Mouse (Mus musculus): ENCODE results near the gene Slc17a2. TPM values are rescaled to one million over a fixed set of nuclear protein-coding genes. Genes with fewer than 3 reads are reported as not detected.
"Not testable (repeated sequence)": the region's sequence is repeated elsewhere in the genome, so short reads cannot be mapped to it uniquely, and the experiment has no call there.

Gene Slc17a2
- polyA plus RNA-seq, 1 experiment: not detected

DNA sequence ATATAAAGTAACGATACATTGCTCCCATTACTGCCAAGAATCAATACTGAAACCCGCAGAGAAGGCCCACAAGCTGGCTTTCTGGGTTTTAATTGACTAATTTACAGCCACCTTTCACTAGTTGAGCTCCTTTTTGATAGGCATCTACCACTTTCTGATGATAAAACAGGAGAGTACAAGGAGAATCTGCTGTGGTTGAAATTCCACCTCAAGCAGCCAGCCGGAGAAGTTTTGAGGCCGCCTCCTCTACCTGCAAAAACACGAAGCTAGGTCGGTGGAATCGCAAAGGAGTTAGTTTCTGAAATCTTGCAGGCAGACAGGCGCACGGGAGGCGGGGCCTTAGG, 43.6 kb upstream of the Slc17a2 start:
- Histone ChIP-seq H3K27ac (ENCODE audit: insufficient read depth, low read length) (peak overlapping the region; percentile 74), H3K4me1 (ENCODE audit: control insufficient read depth, insufficient read depth, low read length) (no peaks in the 10 kb centered on the region), H3K4me3 (ENCODE audit: insufficient read depth, low read length) (no peak overlapping the region)
- TF ChIP-seq CTCF (IDR thresholded peaks at IDR 0.05; ENCODE audit: borderline replicate concordance, insufficient read depth, low read length) (no peak), POLR2A (IDR thresholded peaks at IDR 0.05; ENCODE audit: low read depth, low read length) (no peak)

DNA sequence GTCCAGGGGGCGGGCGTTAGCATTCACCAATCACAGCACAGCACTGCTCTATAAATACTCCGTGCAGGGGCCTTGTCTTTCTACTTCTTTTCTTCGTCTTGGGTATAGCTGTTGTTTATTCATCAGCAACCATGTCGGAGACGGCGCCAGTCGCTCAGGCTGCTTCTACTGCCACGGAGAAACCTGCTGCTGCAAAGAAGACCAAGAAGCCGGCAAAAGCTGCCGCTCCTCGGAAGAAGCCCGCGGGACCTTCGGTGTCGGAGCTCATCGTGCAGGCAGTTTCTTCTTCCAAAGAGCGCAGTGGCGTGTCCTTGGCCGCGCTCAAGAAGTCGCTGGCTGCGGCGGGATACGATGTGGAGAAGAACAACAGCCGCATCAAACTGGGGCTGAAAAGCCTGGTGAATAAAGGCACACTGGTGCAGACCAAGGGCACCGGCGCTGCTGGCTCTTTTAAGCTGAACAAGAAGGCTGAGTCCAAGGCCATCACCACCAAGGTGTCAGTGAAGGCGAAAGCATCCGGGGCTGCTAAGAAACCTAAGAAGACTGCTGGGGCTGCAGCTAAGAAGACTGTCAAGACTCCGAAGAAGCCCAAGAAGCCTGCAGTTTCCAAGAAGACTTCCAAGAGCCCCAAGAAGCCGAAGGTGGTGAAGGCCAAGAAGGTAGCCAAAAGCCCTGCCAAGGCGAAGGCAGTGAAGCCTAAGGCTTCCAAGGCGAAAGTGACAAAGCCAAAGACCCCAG, 43.0 kb upstream of the Slc17a2 start, which contains the start of gene Hist1h1a:
TSS of gene Hist1h1a (plus strand) at position 81 of the 738 bp plus-strand sequence.
- Histone ChIP-seq H3K27ac (ENCODE audit: insufficient read depth, low read length) (peak within 1 kb of the TSS; percentile 74), H3K4me3 (ENCODE audit: insufficient read depth, low read length) (peak within 1 kb of the TSS; percentile 51), H3K4me1 (ENCODE audit: control insufficient read depth, insufficient read depth, low read length) (no peaks in the 10 kb centered on the region)
- TF ChIP-seq CTCF (IDR thresholded peaks at IDR 0.05; ENCODE audit: borderline replicate concordance, insufficient read depth, low read length) (no peak), POLR2A (IDR thresholded peaks at IDR 0.05; ENCODE audit: low read depth, low read length) (peak; percentile 99)

DNA sequence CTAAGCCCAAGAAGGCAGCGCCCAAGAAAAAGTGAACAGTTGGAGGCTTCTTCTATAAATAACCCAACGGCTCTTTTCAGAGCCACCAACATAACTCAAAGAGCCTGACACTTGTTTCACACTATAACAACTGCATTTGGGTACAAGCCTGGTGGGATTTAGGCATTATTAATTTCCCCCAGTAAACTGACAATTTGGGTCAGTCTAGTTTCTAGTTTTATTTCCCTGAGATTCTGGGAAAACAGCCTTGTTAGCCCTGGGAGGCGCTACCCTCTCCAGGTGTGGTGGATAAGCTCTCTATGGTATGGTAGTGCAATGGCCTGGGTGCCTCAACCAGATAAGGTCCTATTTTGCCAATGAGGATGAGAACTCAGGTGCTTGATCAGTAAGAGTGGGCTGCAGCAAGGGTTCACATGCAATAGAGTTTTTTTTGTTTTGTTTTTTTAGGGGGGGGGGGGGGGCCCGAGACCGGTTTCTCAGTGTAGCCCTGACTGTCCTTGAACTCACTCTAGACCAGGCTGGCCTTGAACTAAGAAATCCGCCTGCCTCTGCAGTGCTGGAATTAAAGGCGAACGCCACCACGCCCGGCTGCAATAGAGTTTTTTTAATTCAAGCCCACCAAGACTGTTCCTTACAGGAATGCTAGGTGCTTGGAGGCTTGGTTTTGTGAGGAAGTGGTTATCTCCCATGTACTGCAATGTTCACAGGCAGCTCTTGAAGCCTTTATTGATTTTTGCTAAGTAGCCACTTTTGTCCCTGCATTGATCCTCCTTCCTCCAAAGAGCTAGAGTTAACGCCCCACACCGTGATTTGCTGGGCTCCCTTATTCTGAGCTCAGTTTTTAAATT, 42.2 kb upstream of the Slc17a2 start:
- H3K4me3 ChIP-seq (ENCODE audit: insufficient read depth, low read length): peak overlapping the region; percentile 51; the same call in 1 of the 2 replicates
- H3K27ac ChIP-seq (ENCODE audit: insufficient read depth, low read length): no peak overlapping the region
- no peaks in the 10 kb centered on the region for H3K4me1 ChIP-seq (ENCODE audit: control insufficient read depth, insufficient read depth, low read length)
- peak; percentile 61 for TF ChIP-seq POLR2A (IDR thresholded peaks at IDR 0.05; ENCODE audit: low read depth, low read length)
- TF ChIP-seq CTCF (IDR thresholded peaks at IDR 0.05; ENCODE audit: borderline replicate concordance, insufficient read depth, low read length): no peak

- Histone ChIP-seq H3K27ac (ENCODE audit: insufficient read depth, low read length) (no peak overlapping the region), H3K4me1 (ENCODE audit: control insufficient read depth, insufficient read depth, low read length) (no peaks in the 10 kb centered on the region), H3K4me3 (ENCODE audit: insufficient read depth, low read length) (no peak overlapping the region)
- TF ChIP-seq POLR2A (IDR thresholded peaks at IDR 0.05; ENCODE audit: low read depth, low read length) (no peak), CTCF (IDR thresholded peaks at IDR 0.05; ENCODE audit: borderline replicate concordance, insufficient read depth, low read length) (no peak)
These were observed 41.6 kb upstream of the Slc17a2 start for GRCm38 (mm10) chr13:23765172-23765513.

- TF ChIP-seq CTCF (IDR thresholded peaks at IDR 0.05; ENCODE audit: borderline replicate concordance, insufficient read depth, low read length): no peak
- H3K27ac ChIP-seq (ENCODE audit: insufficient read depth, low read length): no peak overlapping the region
- no peaks in the 10 kb centered on the region for H3K4me1 ChIP-seq (ENCODE audit: control insufficient read depth, insufficient read depth, low read length)
- H3K4me3 ChIP-seq (ENCODE audit: insufficient read depth, low read length): no peak overlapping the region
These were observed 40.0 kb upstream of the Slc17a2 start for GRCm38 (mm10) chr13:23766772-23767171.

- no peak overlapping the region for H3K27ac ChIP-seq (ENCODE audit: insufficient read depth, low read length)
- TF ChIP-seq CTCF (IDR thresholded peaks at IDR 0.05; ENCODE audit: borderline replicate concordance, insufficient read depth, low read length): no peak
- no peak for TF ChIP-seq POLR2A (IDR thresholded peaks at IDR 0.05; ENCODE audit: low read depth, low read length)
- H3K4me1 ChIP-seq (ENCODE audit: control insufficient read depth, insufficient read depth, low read length): no peaks in the 10 kb centered on the region
- H3K4me3 ChIP-seq (ENCODE audit: insufficient read depth, low read length): no peak overlapping the region
These were observed 37.9 kb upstream of the Slc17a2 start for GRCm38 (mm10) chr13:23768834-23769397.

GRCm38 (mm10) chr13:23769613-23770012, 37.2 kb upstream of the Slc17a2 start, which contains the start of gene Trim38:
Gene Trim38 (plus strand): TSS chr13:23769913.
- H3K4me3 ChIP-seq (ENCODE audit: insufficient read depth, low read length); H3K4me1 ChIP-seq (ENCODE audit: control insufficient read depth, insufficient read depth, low read length); H3K27ac ChIP-seq (ENCODE audit: insufficient read depth, low read length): not testable (repeated sequence)

GRCm38 (mm10) chr13:23772561-23773313, 34.1 kb upstream of the Slc17a2 start:
- H3K27ac ChIP-seq (ENCODE audit: insufficient read depth, low read length): no peak overlapping the region
- H3K4me1 ChIP-seq (ENCODE audit: control insufficient read depth, insufficient read depth, low read length): no peaks in the 10 kb centered on the region
- H3K4me3 ChIP-seq (ENCODE audit: insufficient read depth, low read length): no peak overlapping the region
- TF ChIP-seq CTCF (IDR thresholded peaks at IDR 0.05; ENCODE audit: borderline replicate concordance, insufficient read depth, low read length) (no peak), POLR2A (IDR thresholded peaks at IDR 0.05; ENCODE audit: low read depth, low read length) (no peak)

- Histone ChIP-seq H3K4me3 (ENCODE audit: insufficient read depth, low read length) (no peak overlapping the region), H3K4me1 (ENCODE audit: control insufficient read depth, insufficient read depth, low read length) (no peaks in the 10 kb centered on the region), H3K27ac (ENCODE audit: insufficient read depth, low read length) (no peak overlapping the region)
- TF ChIP-seq CTCF (IDR thresholded peaks at IDR 0.05; ENCODE audit: borderline replicate concordance, insufficient read depth, low read length) (no peak), POLR2A (IDR thresholded peaks at IDR 0.05; ENCODE audit: low read depth, low read length) (no peak)
These were observed 28.5 kb upstream of the Slc17a2 start for GRCm38 (mm10) chr13:23778339-23778738.
